Mouse (Mus musculus) kidney, embryonic 16.5 days (tissue): ENCODE measurements at regions not wholly inside any gene's neighbourhood (a gene's known extent, or its start where the extent isn't known, plus 50 kb on each side); places are given as distances from the start of the nearest gene placed in this dataset.

Experiments used
- ATAC-seq: fragments of 200-750 bp; cut with Nextera tagmentation; 2 replicates; pipeline ENCODE4 v1.8.0; 2017; ENCODE audit warnings: moderate TSS enrichment; ENCODE audit not compliant: low FRiP score, low TSS enrichment
- H3K27ac ChIP-seq: fragments of 300-500 bp; sonication (generic); 2 replicates; pipeline ENCODE4 v1.5.1; 2014; ENCODE audit warnings: low read length
- H3K27me3 ChIP-seq: fragments of 300-500 bp; sonication (generic); 2 replicates; pipeline ENCODE4 v1.6.1; 2014; ENCODE audit warnings: low read length, control low read depth, mixed read lengths; ENCODE audit not compliant: insufficient read depth
- H3K36me3 ChIP-seq: fragments of 300-500 bp; sonication (generic); 2 replicates; pipeline ENCODE4 v1.6.1; 2014; ENCODE audit warnings: low read length, control low read depth, mixed read lengths; ENCODE audit not compliant: insufficient read depth
- H3K4me1 ChIP-seq: fragments of 300-500 bp; sonication (generic); 2 replicates; pipeline ENCODE4 v1.6.1; 2014; ENCODE audit warnings: low read length, control low read depth, mixed read lengths; ENCODE audit not compliant: insufficient read depth
- H3K4me2 ChIP-seq: fragments of 300-500 bp; sonication (generic); replicated peaks from 2 replicates; pipeline ENCODE4 v1.6.1; 2014; ENCODE audit warnings: low read depth, low read length
- H3K4me3 ChIP-seq: fragments of 300-500 bp; sonication (generic); 2 replicates; pipeline ENCODE4 v1.5.1; 2014; ENCODE audit warnings: mild to moderate bottlenecking, low read length
- H3K9ac ChIP-seq: fragments of 300-500 bp; sonication (generic); replicated peaks from 2 replicates; pipeline ENCODE4 v1.6.1; 2014; ENCODE audit warnings: low read length
- H3K9me3 ChIP-seq: fragments of 300-500 bp; sonication (generic); 2 replicates; pipeline ENCODE4 v1.6.1; 2016; ENCODE audit warnings: low read length, control low read depth
- WGBS: fragments of 180-500 bp; shearing (Covaris S2); extraction: QIAGEN DNeasy Blood & Tissue Kit; methylation state at CpG from one replicate; pipeline ENCODE4 v1.1.7; 2014; 5-methylcytosine and 5-hydroxymethylcytosine counted together

- no peaks in the 10 kb centered on the region for H3K36me3 ChIP-seq
- no peak overlapping the region for H3K27ac ChIP-seq
- no peak overlapping the region for H3K9ac ChIP-seq
- 87% methylated on average over 5 of the region's 5 CpGs for WGBS
- H3K4me3 ChIP-seq, result no peak overlapping the region
- no peaks in the 10 kb centered on the region for H3K4me1 ChIP-seq
- H3K27me3 ChIP-seq, result no peaks in the 10 kb centered on the region
- H3K4me2 ChIP-seq, result no peak overlapping the region
- H3K9me3 ChIP-seq, result no peaks in the 10 kb centered on the region
- ATAC-seq, result no peak
These were observed 66.3 kb downstream of the Fam50b start for GRCm38 (mm10) chr13:34800906-34801305.

GRCm38 (mm10) chr13:34806532-34807092 is 68.5 kb upstream of the Prpf4b start:
- WGBS, result 49% methylated on average over 9 of the region's 9 CpGs
- no peak overlapping the region for H3K4me3 ChIP-seq
- no peaks in the 10 kb centered on the region for H3K36me3 ChIP-seq
- no peak overlapping the region for H3K4me2 ChIP-seq
- H3K27ac ChIP-seq, result no peak overlapping the region
- no peak overlapping the region for H3K9ac ChIP-seq
- no peaks in the 10 kb centered on the region for H3K27me3 ChIP-seq
- no peaks in the 10 kb centered on the region for H3K9me3 ChIP-seq
- ATAC-seq, result no peak
- no peaks in the 10 kb centered on the region for H3K4me1 ChIP-seq

GRCm38 (mm10) chr13:34809536-34809935 is 65.6 kb upstream of the Prpf4b start:
- no peak overlapping the region for H3K27ac ChIP-seq
- peaks cover 5% of the 10 kb centered on the region; the same call in 1 of the 2 replicates for H3K9me3 ChIP-seq
- no peaks in the 10 kb centered on the region for H3K27me3 ChIP-seq
- ATAC-seq, result no peak
- no peak overlapping the region for H3K9ac ChIP-seq
- H3K4me2 ChIP-seq, result no peak overlapping the region
- no peak overlapping the region for H3K4me3 ChIP-seq
- peaks cover 7% of the 10 kb centered on the region for H3K4me1 ChIP-seq
- 79% methylated on average over 1 of the region's 1 CpGs for WGBS
- no peaks in the 10 kb centered on the region for H3K36me3 ChIP-seq

GRCm38 (mm10) chr13:34814161-34815056 is 60.7 kb upstream of the Prpf4b start:
- peak; percentile 93 for ATAC-seq
- H3K9ac ChIP-seq, result peak overlapping the region; percentile 29; the same call in 1 of the 2 replicates
- H3K36me3 ChIP-seq, result no peaks in the 10 kb centered on the region
- H3K4me3 ChIP-seq, result peak overlapping the region; percentile 10
- no peaks in the 10 kb centered on the region for H3K27me3 ChIP-seq
- H3K9me3 ChIP-seq, result peaks cover 5% of the 10 kb centered on the region; the same call in 1 of the 2 replicates
- H3K4me1 ChIP-seq, result peaks cover 20% of the 10 kb centered on the region
- 13% methylated on average over 18 of the region's 18 CpGs for WGBS
- peak overlapping the region; percentile 39 for H3K4me2 ChIP-seq
- H3K27ac ChIP-seq, result peak overlapping the region; percentile 15

GRCm38 (mm10) chr13:34815057-34815410 is 60.1 kb upstream of the Prpf4b start:
- 21% methylated on average over 3 of the region's 3 CpGs for WGBS
- peak; percentile 57 for ATAC-seq
- Histone ChIP-seq H3K4me3 (0 out of 2 replicates have a peak overlapping the region, but pooled peaks have one; percentile 10), H3K36me3 (no peaks in the 10 kb centered on the region), H3K4me1 (peaks cover 20% of the 10 kb centered on the region), H3K9me3 (peaks cover 5% of the 10 kb centered on the region; the same call in 1 of the 2 replicates), H3K27me3 (no peaks in the 10 kb centered on the region), H3K9ac (no peak overlapping the region), H3K4me2 (peak overlapping the region; percentile 39), H3K27ac (0 out of 2 replicates have a peak overlapping the region, but pooled peaks have one; percentile 15)

GRCm38 (mm10) chr13:34818211-34818610 is 56.9 kb upstream of the Prpf4b start:
- WGBS, result 62% methylated on average over 5 of the region's 5 CpGs
- no peak overlapping the region for H3K9ac ChIP-seq
- no peak for ATAC-seq
- no peaks in the 10 kb centered on the region for H3K27me3 ChIP-seq
- no peak overlapping the region for H3K4me3 ChIP-seq
- no peaks in the 10 kb centered on the region for H3K36me3 ChIP-seq
- H3K4me1 ChIP-seq, result peaks cover 20% of the 10 kb centered on the region
- H3K9me3 ChIP-seq, result no peaks in the 10 kb centered on the region
- no peak overlapping the region for H3K4me2 ChIP-seq
- no peak overlapping the region for H3K27ac ChIP-seq

- Histone ChIP-seq H3K9ac (no peak overlapping the region), H3K27ac (no peak overlapping the region), H3K4me3 (no peak overlapping the region), H3K4me2 (no peak overlapping the region), H3K9me3 (no peaks in the 10 kb centered on the region), H3K4me1 (peaks cover 5% of the 10 kb centered on the region; the same call in 1 of the 2 replicates), H3K36me3 (no peaks in the 10 kb centered on the region), H3K27me3 (no peaks in the 10 kb centered on the region)
- no peak for ATAC-seq
- 72% methylated on average over 4 of the region's 4 CpGs for WGBS
These were observed 54.7 kb upstream of the Prpf4b start for GRCm38 (mm10) chr13:34820423-34820822.

- Histone ChIP-seq H3K4me2 (no peak overlapping the region), H3K36me3 (no peaks in the 10 kb centered on the region), H3K9me3 (no peaks in the 10 kb centered on the region), H3K27me3 (no peaks in the 10 kb centered on the region), H3K4me3 (no peak overlapping the region), H3K9ac (no peak overlapping the region), H3K4me1 (peaks cover 5% of the 10 kb centered on the region; the same call in 1 of the 2 replicates), H3K27ac (no peak overlapping the region)
- 90% methylated on average over 3 of the region's 3 CpGs for WGBS
- ATAC-seq, result no peak
These were observed 53.2 kb upstream of the Prpf4b start for GRCm38 (mm10) chr13:34821946-34822345.

- Histone ChIP-seq H3K9me3 (no peaks in the 10 kb centered on the region), H3K4me1 (no peaks in the 10 kb centered on the region), H3K27ac (no peak overlapping the region), H3K4me2 (no peak overlapping the region), H3K4me3 (no peak overlapping the region), H3K27me3 (no peaks in the 10 kb centered on the region), H3K9ac (no peak overlapping the region), H3K36me3 (no peaks in the 10 kb centered on the region)
- no peak for ATAC-seq
- WGBS, result 88% methylated on average over 1 of the region's 1 CpGs
These were observed 50.9 kb upstream of the Prpf4b start for GRCm38 (mm10) chr13:34824157-34824556.
